Mouse (Mus musculus): ENCODE measurements around the gene Pak4. TPM values are rescaled to one million over a fixed set of nuclear protein-coding genes. Genes with fewer than 3 reads are reported as not detected.

The Pak4 gene
- polyA plus RNA-seq, 1 experiment from 2014 or later = 50.7 TPM

GRCm38 (mm10) chr7:28583570-28584344 is 14.2 kb downstream of the Pak4 start:
- Histone ChIP-seq H3K36me3 (ENCODE audit: control insufficient read depth, insufficient read depth, low read length) (no peaks in the 10 kb centered on the region), H3K27me3 (ENCODE audit: control insufficient read depth, insufficient read depth, low read length) (no peaks in the 10 kb centered on the region), H3K4me1 (replicated peaks; ENCODE audit: control insufficient read depth, insufficient read depth, low read length) (peaks cover 5% of the 10 kb centered on the region; the same call in 1 of the 2 replicates), H3K9me3 (ENCODE audit: control insufficient read depth, low read length) (no peaks in the 10 kb centered on the region), H3K4me2 (ENCODE audit: low read depth, low read length, severe bottlenecking) (no peak overlapping the region), H3K27ac (ENCODE audit: low read depth, low read length) (no peak overlapping the region), H3K9ac (ENCODE audit: low read length) (no peak overlapping the region), H3K4me3 (ENCODE audit: low read depth, low read length) (no peak overlapping the region)
- ATAC-seq (replicated peaks; ENCODE audit: low FRiP score) (no peak), DNase-seq (ENCODE audit: low spot score) (no peak)
- 80% methylated on average over 8 of the region's 8 CpGs for WGBS

- Histone ChIP-seq H3K4me2 (ENCODE audit: low read depth, low read length, severe bottlenecking) (no peak overlapping the region), H3K27me3 (ENCODE audit: control insufficient read depth, insufficient read depth, low read length) (no peaks in the 10 kb centered on the region), H3K27ac (ENCODE audit: low read depth, low read length) (no peak overlapping the region), H3K9me3 (ENCODE audit: control insufficient read depth, low read length) (no peaks in the 10 kb centered on the region), H3K9ac (ENCODE audit: low read length) (no peak overlapping the region), H3K36me3 (ENCODE audit: control insufficient read depth, insufficient read depth, low read length) (no peaks in the 10 kb centered on the region), H3K4me3 (ENCODE audit: low read depth, low read length) (no peak overlapping the region), H3K4me1 (replicated peaks; ENCODE audit: control insufficient read depth, insufficient read depth, low read length) (peaks cover 5% of the 10 kb centered on the region; the same call in 1 of the 2 replicates)
- ATAC-seq (replicated peaks; ENCODE audit: low FRiP score) (no peak), DNase-seq (ENCODE audit: low spot score) (no peak)
- 95% methylated on average over 11 of the region's 11 CpGs for WGBS
These were observed 15.1 kb downstream of the Pak4 start for GRCm38 (mm10) chr7:28582841-28583240.

- Histone ChIP-seq H3K4me2 (ENCODE audit: low read depth, low read length, severe bottlenecking) (no peak overlapping the region), H3K4me1 (replicated peaks; ENCODE audit: control insufficient read depth, insufficient read depth, low read length) (peaks cover 3% of the 10 kb centered on the region; the same call in 1 of the 2 replicates), H3K27ac (ENCODE audit: low read depth, low read length) (no peak overlapping the region), H3K27me3 (ENCODE audit: control insufficient read depth, insufficient read depth, low read length) (no peaks in the 10 kb centered on the region), H3K9me3 (ENCODE audit: control insufficient read depth, low read length) (no peaks in the 10 kb centered on the region), H3K4me3 (ENCODE audit: low read depth, low read length) (no peak overlapping the region), H3K9ac (ENCODE audit: low read length) (no peak overlapping the region), H3K36me3 (ENCODE audit: control insufficient read depth, insufficient read depth, low read length) (no peaks in the 10 kb centered on the region)
- 87% methylated on average over 4 of the region's 4 CpGs for WGBS
- no peak for ATAC-seq (replicated peaks; ENCODE audit: low FRiP score)
- no peak for DNase-seq (ENCODE audit: low spot score)
These were observed 16.3 kb downstream of the Pak4 start for GRCm38 (mm10) chr7:28581721-28582120.

- Histone ChIP-seq H3K36me3 (ENCODE audit: control insufficient read depth, insufficient read depth, low read length) (no peaks in the 10 kb centered on the region), H3K27ac (ENCODE audit: low read depth, low read length) (no peak overlapping the region), H3K4me3 (ENCODE audit: low read depth, low read length) (no peak overlapping the region), H3K27me3 (ENCODE audit: control insufficient read depth, insufficient read depth, low read length) (no peaks in the 10 kb centered on the region), H3K9ac (ENCODE audit: low read length) (no peak overlapping the region), H3K9me3 (ENCODE audit: control insufficient read depth, low read length) (no peaks in the 10 kb centered on the region), H3K4me2 (ENCODE audit: low read depth, low read length, severe bottlenecking) (no peak overlapping the region), H3K4me1 (replicated peaks; ENCODE audit: control insufficient read depth, insufficient read depth, low read length) (peaks cover 2% of the 10 kb centered on the region; the same call in 1 of the 2 replicates)
- ATAC-seq (replicated peaks; ENCODE audit: low FRiP score) (no peak), DNase-seq (ENCODE audit: low spot score) (no peak)
- WGBS = 78% methylated on average over 5 of the region's 5 CpGs
These were observed 18.2 kb downstream of the Pak4 start for GRCm38 (mm10) chr7:28579826-28580225.

GRCm38 (mm10) chr7:28578543-28579053 is 19.4 kb downstream of the Pak4 start:
- no peak for ATAC-seq (replicated peaks; ENCODE audit: low FRiP score)
- no peak for DNase-seq (ENCODE audit: low spot score)
- H3K27ac ChIP-seq (ENCODE audit: low read depth, low read length) = no peak overlapping the region
- no peaks in the 10 kb centered on the region for H3K9me3 ChIP-seq (ENCODE audit: control insufficient read depth, low read length)
- H3K4me3 ChIP-seq (ENCODE audit: low read depth, low read length) = no peak overlapping the region
- no peaks in the 10 kb centered on the region for H3K36me3 ChIP-seq (ENCODE audit: control insufficient read depth, insufficient read depth, low read length)
- H3K9ac ChIP-seq (ENCODE audit: low read length) = no peak overlapping the region
- no peak overlapping the region for H3K4me2 ChIP-seq (ENCODE audit: low read depth, low read length, severe bottlenecking)
- no peaks in the 10 kb centered on the region for H3K27me3 ChIP-seq (ENCODE audit: control insufficient read depth, insufficient read depth, low read length)
- peaks cover 2% of the 10 kb centered on the region; the same call in 1 of the 2 replicates for H3K4me1 ChIP-seq (replicated peaks; ENCODE audit: control insufficient read depth, insufficient read depth, low read length)
- WGBS = 80% methylated on average over 5 of the region's 5 CpGs

GRCm38 (mm10) chr7:28577826-28578542 is 20.0 kb downstream of the Pak4 start:
- Histone ChIP-seq H3K27ac (ENCODE audit: low read depth, low read length) (no peak overlapping the region), H3K4me2 (ENCODE audit: low read depth, low read length, severe bottlenecking) (no peak overlapping the region), H3K4me3 (ENCODE audit: low read depth, low read length) (no peak overlapping the region), H3K4me1 (replicated peaks; ENCODE audit: control insufficient read depth, insufficient read depth, low read length) (peaks cover 2% of the 10 kb centered on the region; the same call in 1 of the 2 replicates), H3K27me3 (ENCODE audit: control insufficient read depth, insufficient read depth, low read length) (no peaks in the 10 kb centered on the region), H3K9me3 (ENCODE audit: control insufficient read depth, low read length) (no peaks in the 10 kb centered on the region), H3K9ac (ENCODE audit: low read length) (no peak overlapping the region), H3K36me3 (ENCODE audit: control insufficient read depth, insufficient read depth, low read length) (no peaks in the 10 kb centered on the region)
- WGBS = 83% methylated on average over 9 of the region's 9 CpGs
- ATAC-seq (replicated peaks; ENCODE audit: low FRiP score) = no peak
- DNase-seq (ENCODE audit: low spot score) = no peak

GRCm38 (mm10) chr7:28576271-28576914 is 21.6 kb downstream of the Pak4 start:
- Histone ChIP-seq H3K9ac (ENCODE audit: low read length) (no peak overlapping the region), H3K4me2 (ENCODE audit: low read depth, low read length, severe bottlenecking) (no peak overlapping the region), H3K27me3 (ENCODE audit: control insufficient read depth, insufficient read depth, low read length) (no peaks in the 10 kb centered on the region), H3K4me1 (replicated peaks; ENCODE audit: control insufficient read depth, insufficient read depth, low read length) (peaks cover 2% of the 10 kb centered on the region; the same call in 1 of the 2 replicates), H3K27ac (ENCODE audit: low read depth, low read length) (no peak overlapping the region), H3K9me3 (ENCODE audit: control insufficient read depth, low read length) (no peaks in the 10 kb centered on the region), H3K36me3 (ENCODE audit: control insufficient read depth, insufficient read depth, low read length) (no peaks in the 10 kb centered on the region), H3K4me3 (ENCODE audit: low read depth, low read length) (no peak overlapping the region)
- WGBS = 75% methylated on average over 5 of the region's 5 CpGs
- ATAC-seq (replicated peaks; ENCODE audit: low FRiP score) (no peak), DNase-seq (ENCODE audit: low spot score) (no peak)

- Histone ChIP-seq H3K9ac (ENCODE audit: low read length) (no peak overlapping the region), H3K4me2 (ENCODE audit: low read depth, low read length, severe bottlenecking) (no peak overlapping the region), H3K4me3 (ENCODE audit: low read depth, low read length) (no peak overlapping the region), H3K27me3 (ENCODE audit: control insufficient read depth, insufficient read depth, low read length) (no peaks in the 10 kb centered on the region), H3K27ac (ENCODE audit: low read depth, low read length) (no peak overlapping the region), H3K36me3 (ENCODE audit: control insufficient read depth, insufficient read depth, low read length) (no peaks in the 10 kb centered on the region), H3K9me3 (ENCODE audit: control insufficient read depth, low read length) (no peaks in the 10 kb centered on the region), H3K4me1 (replicated peaks; ENCODE audit: control insufficient read depth, insufficient read depth, low read length) (peaks cover 2% of the 10 kb centered on the region; the same call in 1 of the 2 replicates)
- no peak for ATAC-seq (replicated peaks; ENCODE audit: low FRiP score)
- DNase-seq (ENCODE audit: low spot score) = no peak
- WGBS = 94% methylated on average over 11 of the region's 11 CpGs
These were observed 22.4 kb downstream of the Pak4 start for GRCm38 (mm10) chr7:28575597-28575996.

Measured in forebrain, embryonic 11.5 days (tissue).